Mouse (Mus musculus): ENCODE measurements at regions not wholly inside any gene's neighbourhood (a gene's known extent, or its start where the extent isn't known, plus 50 kb on each side); places are given as distances from the start of the nearest gene placed in this dataset.

DNA sequence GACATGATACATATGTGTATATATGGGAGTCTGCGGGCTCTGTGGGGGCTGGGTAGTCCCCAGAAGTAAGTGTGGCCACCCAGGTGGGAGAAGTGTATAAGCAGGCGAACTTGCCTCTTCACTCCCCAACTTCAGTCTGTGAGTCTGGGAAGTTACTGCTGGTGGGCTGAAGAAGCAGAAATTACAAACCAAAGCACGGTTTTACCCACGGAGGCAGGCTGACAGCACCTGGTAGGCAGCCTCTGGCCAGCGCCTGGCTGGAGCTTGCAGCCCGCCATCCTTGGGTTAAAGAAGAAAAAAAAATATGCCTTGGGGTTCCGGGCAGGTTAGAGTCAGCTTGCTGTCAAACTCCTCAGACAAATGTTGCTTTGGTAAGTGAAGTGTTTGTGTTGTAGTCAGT is 131.9 kb upstream of the Ubr2 start:
- peak in 1 of 2 experiments; percentile 12 for DNase-seq (ENCODE audit: low read depth in 2 of 2, low spot score in 2 of 2)

DNA sequence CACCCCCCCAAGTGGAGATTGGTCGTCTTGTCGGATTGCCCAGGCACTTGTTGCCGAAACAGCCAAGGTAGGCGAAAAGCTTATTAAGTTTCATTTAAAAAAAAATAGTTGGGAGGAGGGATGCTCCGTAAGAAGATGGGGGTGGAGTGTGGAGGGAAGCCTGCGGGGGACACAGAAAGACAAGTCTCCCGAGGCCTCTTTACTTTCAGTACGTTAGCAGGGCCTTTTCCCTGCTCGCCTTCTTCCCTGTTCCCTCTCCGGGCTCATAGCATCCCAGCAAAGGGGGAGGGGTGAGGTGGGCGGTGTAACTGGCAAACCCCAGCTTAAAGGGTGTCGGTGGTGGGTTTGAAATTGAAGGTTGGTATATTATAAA is 131.5 kb upstream of the Ubr2 start:
- no peak for DNase-seq (ENCODE audit: low read depth in 2 of 2, low spot score in 2 of 2)

DNA sequence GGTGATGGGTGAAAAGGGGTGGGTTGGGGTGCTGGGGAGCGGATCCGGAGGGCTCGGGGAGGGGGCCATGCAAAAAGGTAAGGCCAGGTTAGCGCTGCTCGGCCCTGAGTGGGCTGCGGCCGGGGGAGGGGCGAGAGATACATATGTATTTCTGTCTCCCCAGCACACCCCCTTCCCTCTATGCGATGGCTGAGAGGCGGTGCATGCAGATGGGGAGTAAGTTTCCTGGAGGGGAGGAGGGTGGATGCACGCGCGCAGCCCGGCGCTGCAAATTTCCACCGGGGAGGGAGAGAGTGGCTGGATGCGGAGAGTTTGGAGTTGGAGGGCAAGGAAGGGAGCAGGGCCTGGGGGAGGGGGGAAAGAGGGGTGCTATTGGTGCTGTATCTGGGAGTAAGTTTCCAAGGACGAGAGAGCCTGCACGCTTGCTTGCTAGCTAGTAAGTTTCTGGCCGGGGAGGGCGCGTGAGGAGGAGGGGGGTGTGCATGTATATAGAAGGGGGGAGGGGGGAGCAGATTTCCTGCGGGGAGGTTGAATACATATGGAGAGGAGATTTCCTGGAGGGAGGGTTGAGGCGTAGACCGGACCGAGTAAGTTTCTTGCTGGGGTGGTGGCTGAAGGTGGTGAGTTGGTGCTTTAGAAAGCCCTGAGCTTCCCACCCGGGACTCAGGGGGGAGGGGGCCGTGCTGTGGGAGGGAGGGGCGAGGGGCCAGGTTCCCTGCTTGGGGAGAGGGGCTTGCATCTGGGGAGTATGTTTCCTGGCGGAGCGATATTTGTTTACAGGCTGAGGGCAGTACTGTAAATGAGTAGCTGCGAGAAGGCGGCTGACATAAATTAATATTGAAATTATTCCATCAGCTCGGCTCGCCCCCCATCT is 130.8 kb upstream of the Ubr2 start:
- DNase-seq (ENCODE audit: low read depth in 2 of 2, low spot score in 2 of 2): peak; percentile 32 to 46

DNA sequence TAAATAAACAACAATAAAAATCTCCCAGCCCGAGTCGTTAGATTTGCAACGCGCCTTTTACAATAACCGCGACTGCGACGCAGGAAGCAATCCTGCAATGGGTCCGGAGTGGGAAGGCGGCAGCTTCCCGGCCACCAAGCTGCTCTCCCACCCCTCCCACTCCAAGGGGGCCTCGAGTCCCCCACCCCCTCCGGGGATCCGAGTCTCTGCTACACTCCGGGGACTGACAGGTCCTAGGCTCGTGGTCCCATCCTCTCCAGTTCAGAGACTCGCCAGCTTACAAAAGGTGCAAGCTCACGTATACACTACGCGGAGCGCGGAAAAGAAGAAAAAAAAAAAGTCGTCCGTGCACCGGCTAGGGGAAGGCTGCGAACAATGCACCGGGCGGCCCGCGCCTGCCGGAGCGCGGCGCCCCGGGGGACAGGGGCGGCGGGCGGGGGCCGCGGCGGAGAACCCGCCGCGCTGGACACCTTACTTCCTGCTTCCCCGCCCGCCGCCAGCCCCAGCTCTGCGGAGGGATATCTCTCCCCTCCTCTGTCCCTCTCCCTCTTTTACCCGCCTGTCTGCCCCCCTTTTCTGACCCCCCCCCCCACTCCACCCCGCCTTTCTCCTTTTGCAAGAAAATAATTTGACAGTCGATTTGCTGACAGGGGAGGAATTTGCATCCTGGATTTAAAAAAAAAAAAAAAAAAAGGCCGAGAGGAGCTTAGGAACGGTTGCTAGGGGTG is 130.0 kb upstream of the Ubr2 start:
- peak; percentile 26 to 52 for DNase-seq (ENCODE audit: low read depth in 2 of 2, low spot score in 2 of 2)

DNA sequence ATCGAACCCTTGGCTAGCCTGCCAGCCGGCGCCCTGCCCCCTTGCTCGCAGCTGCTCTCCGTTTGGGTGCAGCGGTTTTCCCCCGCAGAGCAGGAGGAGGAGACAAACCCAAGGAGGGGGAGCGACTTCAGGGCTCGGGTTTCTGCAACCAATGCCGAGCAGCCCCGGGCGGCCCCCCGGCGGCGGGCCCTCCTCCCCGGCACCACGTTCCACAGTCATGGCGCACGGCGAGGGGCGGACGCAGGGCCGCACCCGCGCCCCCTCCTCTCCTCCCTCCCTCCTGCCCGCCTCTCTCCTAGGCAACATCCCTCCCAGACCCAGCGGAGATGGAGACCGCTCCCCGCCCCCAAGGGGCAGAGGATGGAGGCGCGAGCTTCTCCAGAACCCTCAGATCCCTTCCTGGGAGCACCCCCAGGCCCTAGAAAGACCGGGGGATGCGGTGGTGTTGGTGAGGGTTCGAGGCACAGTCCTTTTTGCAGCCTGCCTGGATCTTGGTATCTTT is 129.4 kb upstream of the Ubr2 start:
- DNase-seq (ENCODE audit: low read depth in 2 of 2, low spot score in 2 of 2): peak; percentile 80 to 85

DNA sequence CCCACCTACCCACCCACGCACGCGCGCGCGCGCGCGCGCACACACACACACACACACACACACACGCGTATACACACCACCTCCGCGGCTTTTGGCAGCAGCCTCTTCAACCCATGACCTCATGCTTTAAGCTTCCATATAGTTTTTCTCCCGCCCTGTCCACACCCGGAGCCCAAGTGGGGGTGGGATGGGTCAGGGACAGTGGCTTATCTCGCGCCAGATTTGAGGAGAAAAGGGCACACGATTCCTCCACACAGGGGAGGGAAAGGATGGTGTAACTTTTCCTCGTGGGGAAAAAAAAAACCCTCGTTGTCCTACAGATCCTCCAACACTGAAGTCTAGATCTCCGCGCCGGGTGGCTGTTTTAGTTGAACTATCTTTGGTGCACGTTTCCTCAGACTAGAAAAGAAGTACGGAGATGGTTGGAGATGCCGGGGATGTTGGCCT is 128.8 kb upstream of the Ubr2 start:
- DNase-seq (ENCODE audit: low read depth in 2 of 2, low spot score in 2 of 2): peak in 1 of 2 experiments; percentile 7

DNA sequence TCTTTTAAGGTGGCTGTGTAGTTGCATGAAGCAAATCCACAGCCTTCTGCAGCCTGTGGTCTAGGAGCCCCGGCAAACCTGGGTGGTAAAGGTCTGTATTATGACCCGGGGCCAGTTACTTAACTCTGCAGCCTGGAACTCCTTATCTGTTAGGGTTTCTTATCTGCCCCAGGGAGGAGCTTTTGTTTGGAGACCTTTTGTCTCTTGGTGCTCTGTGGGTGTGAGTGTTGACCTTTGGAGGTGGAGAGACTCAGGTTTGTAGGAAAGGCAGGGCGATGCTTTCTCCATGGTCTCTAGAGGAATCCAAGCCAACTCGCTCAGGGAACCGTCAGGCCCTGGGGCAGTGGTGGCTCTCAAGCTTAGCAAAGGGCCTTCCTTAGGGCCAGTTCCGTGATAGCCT is 127.8 kb upstream of the Ubr2 start:
- DNase-seq (ENCODE audit: low read depth in 2 of 2, low spot score in 2 of 2): no peak

DNA sequence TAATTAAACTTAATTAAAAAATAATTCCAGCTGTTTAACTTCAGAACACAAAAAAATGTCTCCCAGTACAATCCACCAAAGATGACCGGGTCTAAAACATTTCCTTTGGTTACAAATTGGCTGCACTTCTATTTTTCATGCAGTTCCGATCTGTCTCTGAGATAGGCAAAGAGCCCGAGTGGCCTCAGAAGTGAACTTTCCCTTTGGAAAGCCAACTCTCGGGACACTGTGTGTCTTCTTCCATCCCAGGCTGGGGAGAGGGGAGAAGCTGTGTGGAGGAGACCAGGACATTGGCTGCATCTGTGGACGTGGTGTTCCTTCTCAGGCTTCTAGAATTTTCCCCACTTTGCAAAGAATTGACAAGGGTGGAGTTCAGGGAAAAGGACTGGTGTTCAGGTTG is 125.0 kb upstream of the Ubr2 start:
- no peak for DNase-seq (ENCODE audit: low read depth in 2 of 2, low spot score in 2 of 2)

DNA sequence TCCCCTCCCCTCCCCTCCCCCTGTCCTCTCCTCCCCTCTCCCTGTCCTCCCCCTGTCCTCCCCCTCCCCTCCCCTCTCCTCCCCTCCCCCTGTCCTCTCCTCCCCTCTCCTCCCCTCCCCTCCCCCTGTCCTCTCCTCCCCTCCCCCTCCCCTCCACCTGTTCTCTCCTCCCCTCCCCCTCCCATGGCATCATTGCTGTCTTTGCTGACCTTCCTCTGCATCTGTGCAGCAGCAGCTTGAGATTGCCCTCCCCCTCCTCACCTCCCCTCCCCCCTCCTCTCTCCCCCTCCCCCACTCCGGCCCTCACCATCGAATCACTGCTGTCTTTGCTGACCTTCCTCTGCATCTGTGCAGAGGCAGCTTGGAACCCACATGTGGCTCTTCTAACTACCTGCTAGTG is 123.4 kb upstream of the Ubr2 start:
- no peak for DNase-seq (ENCODE audit: low read depth in 2 of 2, low spot score in 2 of 2)

DNA sequence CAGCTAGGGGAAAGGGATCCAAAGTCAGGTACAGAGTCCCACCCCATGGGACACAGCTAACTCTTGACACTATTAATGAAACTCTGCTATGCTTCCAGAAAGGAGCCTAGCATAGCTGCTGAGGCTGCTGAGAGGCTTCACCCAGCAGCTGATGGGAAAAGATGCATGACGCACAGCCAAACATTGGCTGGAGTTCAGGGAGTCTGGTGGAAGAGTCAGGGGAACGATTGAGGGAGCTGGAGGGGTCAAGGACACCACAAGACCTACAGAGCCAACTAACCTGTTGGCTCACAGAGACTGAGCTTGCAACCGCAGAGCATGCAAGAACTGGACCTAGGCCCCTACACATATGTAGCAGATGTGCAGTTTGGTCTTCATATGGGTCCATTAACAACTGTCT is 117.2 kb upstream of the Ubr2 start:
- DNase-seq (ENCODE audit: low read depth in 2 of 2, low spot score in 2 of 2): no peak

DNA sequence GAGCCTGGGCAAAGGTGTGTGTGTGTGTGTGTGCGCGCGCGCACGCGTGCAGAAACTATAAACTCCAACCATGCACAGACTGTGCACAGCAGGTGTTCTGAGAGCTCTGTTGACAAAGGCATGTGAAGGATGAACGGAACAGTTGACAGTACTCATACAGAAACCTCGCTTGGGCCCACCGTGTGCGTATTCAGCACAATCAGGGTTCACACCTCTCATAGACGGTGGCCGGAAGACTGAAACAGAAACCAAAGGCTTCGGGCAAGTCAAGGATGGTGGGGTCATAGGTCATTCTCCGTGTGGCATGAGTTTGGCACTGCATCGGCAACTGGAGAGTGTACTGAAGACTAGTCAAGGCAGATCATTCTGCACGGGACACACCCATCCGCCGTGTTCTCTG is 113.2 kb upstream of the Ubr2 start:
- no peak for DNase-seq (ENCODE audit: low read depth in 2 of 2, low spot score in 2 of 2)

DNA sequence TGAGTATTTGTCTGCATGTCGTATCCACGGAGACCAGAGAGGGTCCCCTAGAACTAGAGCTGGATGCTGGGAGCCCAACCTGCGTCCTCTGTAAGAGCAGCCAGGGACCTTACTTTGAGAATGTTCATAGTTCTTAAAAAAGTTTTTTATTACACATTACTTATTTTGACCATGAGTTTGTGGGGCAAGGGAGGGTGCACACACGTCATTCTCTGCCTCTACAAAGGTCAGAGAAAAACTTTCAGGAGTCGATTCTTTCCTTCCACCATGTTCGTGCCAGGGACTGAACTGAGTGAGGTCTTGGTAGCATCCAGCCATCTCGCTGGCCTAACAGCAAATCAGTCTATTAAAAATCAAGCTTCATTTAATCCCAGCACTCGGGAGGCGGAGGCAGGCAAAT is 111.9 kb upstream of the Ubr2 start:
- no peak for DNase-seq (ENCODE audit: low read depth in 2 of 2, low spot score in 2 of 2)

DNA sequence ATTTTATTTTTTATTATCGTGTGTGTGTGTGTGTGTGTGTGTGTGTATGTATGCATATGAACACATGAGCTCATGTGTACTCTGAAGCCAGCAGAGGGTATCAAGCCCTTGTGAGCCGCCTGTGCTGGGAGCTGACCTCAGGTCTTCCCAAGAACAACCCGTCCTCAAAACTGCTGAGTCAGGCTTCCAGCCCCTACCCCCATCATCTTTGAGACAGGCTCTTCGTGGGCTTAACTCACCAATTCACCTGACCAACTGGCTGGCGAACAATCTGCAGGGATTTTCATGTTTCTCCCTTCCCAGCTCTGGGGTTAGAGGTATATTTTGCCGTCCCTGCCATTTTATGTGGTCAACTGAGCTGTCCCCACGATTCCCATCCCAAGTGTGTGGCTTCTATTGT is 107.7 kb upstream of the Ubr2 start:
- DNase-seq (ENCODE audit: low read depth in 2 of 2, low spot score in 2 of 2): no peak

DNA sequence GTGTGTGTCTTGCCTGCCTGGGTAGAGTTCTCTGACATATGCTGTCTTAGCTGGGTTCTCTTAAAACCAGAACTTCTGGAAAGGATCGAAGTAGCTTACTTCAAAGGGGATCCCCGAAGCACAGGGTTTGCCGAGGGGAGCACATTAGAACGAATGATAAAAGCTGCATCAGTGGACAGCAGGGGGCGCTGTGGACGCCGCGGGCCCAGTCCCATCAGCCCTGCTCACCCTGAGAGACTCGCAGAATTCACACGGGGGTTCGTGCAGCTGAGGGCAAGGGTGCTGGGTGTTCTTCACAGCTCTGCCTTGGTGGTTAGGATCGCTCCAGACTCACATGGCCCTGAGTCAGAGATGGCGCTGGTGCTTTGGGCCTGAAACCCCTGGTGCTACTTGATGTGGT is 105.4 kb upstream of the Ubr2 start:
- DNase-seq (ENCODE audit: low read depth in 2 of 2, low spot score in 2 of 2): peak in 1 of 2 experiments; percentile 16

DNA sequence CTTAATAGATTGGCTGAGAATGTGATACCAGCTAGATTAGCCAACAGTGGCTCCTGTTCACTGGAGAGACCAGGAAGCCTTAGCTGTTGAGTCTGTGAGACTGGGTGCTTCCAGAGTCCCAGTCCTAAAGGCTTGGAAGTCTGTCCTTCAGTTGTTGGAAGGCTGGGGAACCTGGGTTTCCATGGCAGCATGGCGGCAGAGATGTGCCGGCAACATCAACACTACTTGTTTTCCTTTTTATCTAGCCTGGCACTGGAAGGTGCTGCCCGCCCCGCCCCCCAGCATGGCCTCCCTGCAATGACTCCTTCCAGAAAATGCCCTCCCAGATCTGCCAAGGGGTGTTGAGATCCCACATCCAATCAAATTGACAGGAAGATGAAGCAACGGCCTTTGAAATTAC is 104.8 kb upstream of the Ubr2 start:
- DNase-seq (ENCODE audit: low read depth in 2 of 2, low spot score in 2 of 2): no peak

DNA sequence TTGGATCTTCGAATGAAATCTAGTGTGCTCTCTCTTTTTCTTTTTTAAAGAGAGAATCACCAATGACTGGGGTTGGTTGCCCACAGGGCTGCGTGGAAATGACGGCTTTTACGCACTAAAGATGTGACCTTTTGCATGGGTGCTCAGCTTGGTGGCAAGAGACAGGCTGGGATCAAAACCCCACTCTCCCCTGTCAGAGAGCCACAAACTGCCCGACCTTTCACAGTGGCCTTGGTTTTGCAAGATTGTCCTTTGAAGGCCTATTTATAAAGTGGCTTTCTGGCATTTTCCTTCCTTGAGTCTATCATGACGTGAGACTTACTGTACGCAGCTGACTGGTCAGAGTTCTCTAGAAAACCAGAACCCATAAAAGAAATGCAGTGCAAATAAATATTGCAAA is 104.4 kb upstream of the Ubr2 start:
- no peak for DNase-seq (ENCODE audit: low read depth in 2 of 2, low spot score in 2 of 2)

DNA sequence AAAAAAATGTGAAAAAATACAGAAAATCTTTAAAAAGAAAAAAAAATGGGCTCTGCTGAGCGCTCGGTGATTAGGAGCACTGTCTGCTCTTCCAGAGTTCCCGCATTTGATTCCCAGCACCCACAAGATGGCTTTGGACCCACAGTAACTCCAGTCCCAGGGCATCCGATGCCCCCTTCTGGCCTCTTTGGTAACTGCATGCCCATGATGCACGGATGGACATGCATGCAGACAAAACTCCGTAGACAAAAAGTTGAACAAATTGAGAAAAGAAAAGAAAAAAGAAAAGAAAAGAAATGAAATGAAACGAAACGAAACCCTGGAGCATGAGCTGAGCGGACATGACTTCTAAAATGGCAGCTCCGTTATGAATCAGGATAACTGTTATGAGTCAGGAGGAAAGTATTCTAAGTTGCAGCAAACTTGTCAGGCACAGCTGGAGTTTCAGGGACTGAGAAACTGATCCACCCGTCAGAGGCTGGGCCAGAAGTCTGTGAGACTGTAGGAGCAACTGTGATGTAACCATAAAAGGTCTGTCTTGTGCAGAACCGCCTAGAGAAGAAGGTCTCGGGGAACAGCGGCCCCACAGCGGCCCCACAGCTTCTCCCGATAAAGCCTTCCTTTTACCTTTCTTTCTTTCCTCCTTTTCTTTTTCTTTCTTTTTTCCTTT is 102.3 kb upstream of the Ubr2 start:
- no peak for DNase-seq (ENCODE audit: low read depth in 2 of 2, low spot score in 2 of 2)

DNA sequence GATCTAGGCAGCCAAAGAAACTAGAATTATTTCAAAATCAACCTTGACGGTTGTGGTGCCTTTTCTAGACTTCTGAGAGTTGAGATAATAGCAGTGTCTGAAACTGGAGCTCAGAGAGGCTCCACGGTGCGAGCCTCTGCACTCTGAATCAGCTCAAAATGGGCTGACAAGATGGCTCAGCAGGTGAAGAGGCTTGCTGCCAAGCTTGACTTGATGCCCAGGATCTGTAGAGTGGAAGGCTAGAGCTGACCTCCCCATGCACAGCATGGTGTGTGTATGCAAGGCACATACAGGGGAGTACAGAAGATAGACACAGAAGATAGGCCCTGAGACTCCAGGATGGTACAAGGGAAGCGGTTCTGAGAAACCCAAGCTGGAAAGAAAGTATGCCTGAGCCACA is 100.5 kb upstream of the Ubr2 start:
- no peak for DNase-seq (ENCODE audit: low read depth in 2 of 2, low spot score in 2 of 2)

DNA sequence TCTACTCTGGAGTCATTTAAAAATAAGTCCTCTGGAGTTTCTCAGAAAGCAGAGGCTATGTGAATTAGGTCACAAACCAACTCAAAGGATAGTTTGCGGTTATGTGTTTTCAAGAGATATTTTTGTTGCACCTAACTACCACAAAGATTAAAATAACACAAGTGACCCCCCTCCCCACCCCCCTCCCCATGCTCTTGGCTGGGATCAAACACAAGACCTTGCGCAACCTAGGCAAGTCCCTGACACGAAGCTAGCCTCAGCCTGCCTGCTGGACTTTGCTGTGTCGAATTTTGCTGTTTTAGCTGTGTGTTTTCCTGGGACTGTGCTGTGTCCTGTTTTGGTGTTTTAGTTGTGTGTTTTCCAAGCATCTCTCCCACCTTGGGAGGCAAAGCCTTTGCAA is 94.0 kb upstream of the Ubr2 start:
- no peak for DNase-seq (ENCODE audit: low read depth in 2 of 2, low spot score in 2 of 2)

DNA sequence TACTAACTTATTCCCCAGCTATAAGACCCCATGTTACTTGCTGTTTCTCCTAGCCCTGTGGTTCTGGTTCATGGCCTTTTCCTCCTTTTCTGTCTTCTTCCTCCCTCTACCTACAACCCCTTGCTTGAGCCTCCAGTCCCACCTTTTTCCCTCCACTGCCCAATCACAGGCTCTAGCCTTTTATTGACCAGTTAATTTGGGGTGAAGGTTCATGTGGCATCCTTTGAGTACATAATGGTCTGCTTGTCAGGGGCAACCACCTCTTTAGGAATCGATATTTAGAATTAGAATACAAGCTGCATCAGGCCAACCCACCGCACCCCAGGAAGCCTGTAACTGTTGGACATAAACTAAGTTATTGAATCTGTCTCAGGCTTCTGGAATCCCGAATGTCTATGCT is 84.8 kb upstream of the Ubr2 start:
- DNase-seq (ENCODE audit: low read depth in 2 of 2, low spot score in 2 of 2): no peak

DNA sequence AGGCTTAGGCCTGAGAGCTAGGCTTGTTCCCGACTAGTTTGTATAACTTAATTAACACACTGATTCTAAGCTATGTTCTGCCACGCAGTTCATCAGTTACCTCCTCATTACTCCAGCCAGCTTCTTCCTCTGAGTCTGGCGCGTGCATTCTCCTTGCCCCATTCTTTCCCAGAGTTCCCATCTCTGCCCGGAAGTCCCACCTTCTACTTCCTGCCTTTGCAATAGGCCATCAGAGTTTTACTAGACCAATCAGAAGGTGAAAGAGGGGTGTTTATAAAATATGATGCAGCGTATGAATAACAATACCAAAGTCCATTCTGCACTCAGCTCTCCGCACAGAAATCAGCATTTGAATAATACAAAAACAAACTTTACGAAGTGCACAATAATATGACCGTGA is 81.7 kb upstream of the Ubr2 start:
- no peak for DNase-seq (ENCODE audit: low read depth in 2 of 2, low spot score in 2 of 2)

DNA sequence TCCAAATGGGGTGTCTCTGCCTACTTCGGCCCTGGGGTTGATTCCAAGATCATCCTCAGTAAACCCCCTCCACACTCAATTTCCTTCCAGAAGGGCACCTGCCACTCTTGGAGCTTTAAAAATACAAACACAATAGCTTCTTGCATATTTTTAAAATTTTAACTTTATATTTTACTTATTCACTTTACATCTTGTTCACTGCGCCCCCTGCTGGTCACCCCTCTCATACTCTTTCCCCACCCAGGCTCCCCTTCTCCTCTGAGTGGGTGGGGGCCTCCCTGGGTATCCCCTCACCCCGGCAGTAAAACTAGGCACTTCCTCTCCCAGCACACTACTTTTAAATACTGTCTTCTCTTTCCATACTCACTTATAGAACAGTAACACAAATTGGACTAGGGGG is 79.4 kb upstream of the Ubr2 start:
- peak; percentile 5 for DNase-seq (ENCODE audit: low read depth in 2 of 2, low spot score in 2 of 2)

All from CD8-positive naive resting alpha-beta T cell, adult 2 months (primary cell).